Mouse (Mus musculus) brain, embryonic 14.5 days (tissue): Measurements from ENCODE around the gene Mfn2.

Experiments
- CTCF ChIP-seq: fragments of 200-500 bp; IDR thresholded peaks from 2 replicates; pipeline ENCODE4 v1.5.1; 2012; ENCODE audit warnings: inconsistent platforms, mild to moderate bottlenecking, moderate library complexity, borderline replicate concordance; ENCODE audit not compliant: insufficient read depth, insufficient read length; ENCODE audit errors: extremely low read depth
- POLR2A ChIP-seq: fragments of 200-500 bp; IDR thresholded peaks from 2 replicates; pipeline ENCODE4 v1.6.1; 2012; ENCODE audit warnings: mild to moderate bottlenecking, inconsistent platforms, borderline replicate concordance; ENCODE audit not compliant: poor library complexity, insufficient read depth, insufficient read length, severe bottlenecking; ENCODE audit errors: extremely low read depth

DNA sequence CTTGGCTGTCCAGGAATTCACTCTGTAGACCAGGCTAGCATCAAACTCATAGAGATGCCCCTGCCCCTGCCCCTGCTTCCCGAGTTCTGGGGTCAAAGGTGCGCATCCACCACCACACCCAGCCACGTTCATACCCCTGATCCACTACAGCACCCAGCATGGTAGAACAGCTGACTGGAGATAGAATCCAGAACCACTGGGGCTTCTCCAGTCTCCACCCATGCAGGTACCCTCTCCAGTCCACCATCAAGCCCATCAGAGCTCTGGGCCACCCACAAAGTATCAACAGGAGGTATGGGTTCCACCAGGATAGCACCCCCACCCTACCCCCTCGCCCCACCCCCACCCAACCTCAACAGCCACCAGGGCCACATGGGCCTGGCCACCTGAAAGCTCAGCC is 30.1 kb upstream of the Mfn2 start:
- TF ChIP-seq CTCF (no peak), POLR2A (no peak)
